In the genomic region with DNA sequence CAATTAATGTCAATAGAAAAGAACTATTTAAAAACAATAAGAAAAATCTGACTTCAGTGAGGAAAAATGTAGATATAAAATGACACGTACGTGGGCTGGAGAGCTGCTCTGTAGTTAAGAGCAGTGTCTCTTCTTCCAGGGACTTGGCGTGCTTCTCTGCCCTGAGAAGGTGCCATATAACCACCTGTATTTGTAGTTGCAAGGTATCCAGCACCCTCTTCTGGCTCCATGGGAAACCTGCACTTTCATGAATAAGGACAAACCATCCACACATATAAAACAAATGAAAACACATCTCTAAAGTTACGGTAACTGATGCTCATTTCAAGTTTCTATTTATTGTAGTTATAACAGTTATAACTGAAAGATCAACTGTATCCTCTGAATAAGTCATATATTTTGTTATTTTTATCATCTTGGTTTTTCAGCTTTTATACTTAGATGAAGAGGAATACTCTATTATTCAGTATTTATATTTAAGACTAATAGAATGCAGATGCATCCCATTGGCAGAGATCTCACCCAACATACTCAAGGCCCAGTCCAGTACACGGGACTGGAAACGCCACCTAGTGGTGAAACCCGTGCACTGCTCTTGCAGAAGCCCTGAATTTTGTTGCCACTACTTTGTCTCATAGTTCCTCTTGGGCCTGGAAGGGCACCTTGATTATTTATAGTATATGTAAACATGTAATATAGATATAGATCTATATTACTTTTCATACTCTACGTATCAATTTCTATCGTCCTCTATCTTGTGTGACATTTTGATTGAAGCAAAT, we compare ENCODE assay signal across 15 mouse cellular contexts.
DNase-seq lines count a peak whose midpoint lies in the region; ATAC-seq and TF ChIP-seq lines count a peak whose summit lies in the region.
"Had no signal": no experiment of that assay in that cellular context is flagged by ENCODE, and none has a peak within 500 bp of the region (broad histone marks: within the 10 kb centered on the region; RNA-seq: fewer than 3 reads in every experiment).

No protein-coding gene starts in this region.

- no peaks in the 10 kb centered on the region for H3K4me1 ChIP-seq in kidney, embryonic 14.5 days (ENCODE audit: control insufficient read depth, insufficient read depth, low read length)
- no peaks in the 10 kb centered on the region for H3K4me1 ChIP-seq in ES-Bruce4 (ENCODE audit: control insufficient read depth, insufficient read depth, low read length)
- H3K4me1 ChIP-seq: heart, embryonic 15.5 days; intestine, embryonic 15.5 days; neural tube, embryonic 13.5 days had no signal

- H3K27me3 ChIP-seq in kidney, embryonic 14.5 days (ENCODE audit: control insufficient read depth, insufficient read depth, low read length), result no peaks in the 10 kb centered on the region
- H3K27me3 ChIP-seq in ES-Bruce4 (ENCODE audit: control insufficient read depth, insufficient read depth, low read length, poor library complexity, severe bottlenecking), result no peaks in the 10 kb centered on the region
- H3K27me3 ChIP-seq: heart, embryonic 15.5 days; intestine, embryonic 15.5 days; neural tube, embryonic 13.5 days had no signal

- TF ChIP-seq EP300 in ES-Bruce4 (IDR thresholded peaks at IDR 0.05; ENCODE audit: insufficient read depth, low read depth, low read length), result no peak

- no peaks in the 10 kb centered on the region for H3K9me3 ChIP-seq in kidney, embryonic 14.5 days (ENCODE audit: control insufficient read depth, low read length)
- H3K9me3 ChIP-seq in ES-Bruce4 (replicated peaks; ENCODE audit: control insufficient read depth, insufficient read depth, low read length, poor library complexity, severe bottlenecking), result no peaks in the 10 kb centered on the region
- H3K9me3 ChIP-seq: heart, embryonic 15.5 days; intestine, embryonic 15.5 days; neural tube, embryonic 13.5 days had no signal

- H3K9ac ChIP-seq in kidney, embryonic 14.5 days (ENCODE audit: low read depth, low read length), result no peak overlapping the region
- H3K9ac ChIP-seq in ES-Bruce4 (ENCODE audit: low read depth, poor library complexity, severe bottlenecking), result no peak overlapping the region
- H3K9ac ChIP-seq: heart, embryonic 15.5 days; intestine, embryonic 15.5 days; neural tube, embryonic 13.5 days had no signal

- no peak overlapping the region for H3K27ac ChIP-seq in kidney, embryonic 14.5 days (ENCODE audit: low read depth, low read length)
- H3K27ac ChIP-seq in ES-Bruce4 (ENCODE audit: insufficient read depth, low read length), result no peak overlapping the region
- H3K27ac ChIP-seq: heart, embryonic 15.5 days; intestine, embryonic 15.5 days; neural tube, embryonic 13.5 days had no signal

- peak; percentile 3 for DNase-seq in adrenal gland, adult 2 months
- DNase-seq in adrenal gland, postnatal 25 days, result no peak
- peak; percentile 3 for DNase-seq in kidney, adult 9 months
- no peak for DNase-seq in brain, embryonic 14.5 days (ENCODE audit: low read depth)
- no peak for DNase-seq in ovary, postnatal 36 days (ENCODE audit: low spot score)
- DNase-seq in right cerebral cortex, postnatal 10 days (ENCODE audit: low spot score in 2 of 2), result no peak
- DNase-seq: right cerebral cortex, postnatal 4 days; thymus, postnatal 36 days had no signal

- peak; percentile 61 for TF ChIP-seq CTCF in ES-Bruce4 (IDR thresholded peaks at IDR 0.05; ENCODE audit: low read depth, low read length)
- peak; percentile 24; the same call in 1 of the 2 replicates for TF ChIP-seq CTCF in brain, embryonic 14.5 days (IDR thresholded peaks at IDR 0.05; ENCODE audit: borderline replicate concordance, extremely low read depth, insufficient read depth, insufficient read length)

- 82% methylated on average over 9 of the region's 9 CpGs for WGBS in kidney, embryonic 14.5 days

- H3K36me3 ChIP-seq in kidney, embryonic 14.5 days (ENCODE audit: control insufficient read depth, insufficient read depth, low read length), result no peaks in the 10 kb centered on the region
- no peaks in the 10 kb centered on the region for H3K36me3 ChIP-seq in ES-Bruce4 (ENCODE audit: control insufficient read depth, insufficient read depth, low read length, poor library complexity, severe bottlenecking)
- H3K36me3 ChIP-seq: heart, embryonic 15.5 days; intestine, embryonic 15.5 days; neural tube, embryonic 13.5 days had no signal

- no peak overlapping the region for H3K4me2 ChIP-seq in kidney, embryonic 14.5 days (replicated peaks; ENCODE audit: low read depth, low read length)
- H3K4me2 ChIP-seq: heart, embryonic 15.5 days; intestine, embryonic 15.5 days; midbrain, embryonic 11.5 days; neural tube, embryonic 13.5 days had no signal

- no peak for ATAC-seq in kidney, embryonic 14.5 days (ENCODE audit: low FRiP score, low TSS enrichment)
- ATAC-seq: activated CD4-positive, CD25-positive, alpha-beta regulatory T cell, adult 4 months; intestine, embryonic 15.5 days had no signal

- TF ChIP-seq POLR2A in ES-Bruce4 (IDR thresholded peaks at IDR 0.05; ENCODE audit: insufficient read depth, low read length), result no peak
- no peak for TF ChIP-seq POLR2A in brain, embryonic 14.5 days (IDR thresholded peaks at IDR 0.05; ENCODE audit: borderline replicate concordance, extremely low read depth, insufficient read depth, insufficient read length, poor library complexity, severe bottlenecking)

- no peak overlapping the region for H3K4me3 ChIP-seq in kidney, embryonic 14.5 days (ENCODE audit: low read length)
- H3K4me3 ChIP-seq in ES-Bruce4 (ENCODE audit: low read depth, low read length), result no peak overlapping the region
- H3K4me3 ChIP-seq: heart, embryonic 15.5 days; intestine, embryonic 15.5 days; neural tube, embryonic 13.5 days had no signal

Comparison
In these comparisons a context has a peak if more than half of its experiments do, and no peak if none do; other contexts are left out.
1. DNase-seq: peak in adrenal gland, adult 2 months (single experiment) and kidney, adult 9 months (single experiment); none in adrenal gland, postnatal 25 days (single experiment), brain, embryonic 14.5 days (single experiment), ovary, postnatal 36 days (single experiment) and right cerebral cortex, postnatal 10 days (0 of 2).